Mouse (Mus musculus) midbrain, embryonic 11.5 days (tissue): ENCODE data around the gene Tfr2. TPM values are rescaled to one million over a fixed set of nuclear protein-coding genes. Genes with fewer than 3 reads are reported as not detected.

Experiments
- ATAC-seq: fragments of 200-750 bp; cut with Nextera tagmentation; 2 replicates; pipeline ENCODE4 v1.8.0; 2017; ENCODE audit warnings: moderate TSS enrichment, moderate library complexity; ENCODE audit not compliant: low FRiP score
- DNase-seq: peaks from one replicate; pipeline ENCODE4 v3.0.0; 2015; ENCODE audit warnings: low spot score; ENCODE audit errors: missing footprints
- H3K27ac ChIP-seq: fragments of 300-500 bp; sonication (generic); 2 replicates; pipeline ENCODE4 v1.5.1; 2014; ENCODE audit warnings: low read depth, low read length
- H3K27me3 ChIP-seq: fragments of 300-500 bp; sonication (generic); 2 replicates; pipeline ENCODE4 v1.6.1; 2014; ENCODE audit warnings: mild to moderate bottlenecking, low read length, moderate library complexity, mixed read lengths; ENCODE audit not compliant: control insufficient read depth, insufficient read depth
- H3K36me3 ChIP-seq: fragments of 300-500 bp; sonication (generic); 2 replicates; pipeline ENCODE4 v1.6.1; 2014; ENCODE audit warnings: mild to moderate bottlenecking, low read length, moderate library complexity, mixed read lengths; ENCODE audit not compliant: control insufficient read depth, insufficient read depth
- H3K4me1 ChIP-seq: fragments of 300-500 bp; sonication (generic); 2 replicates; pipeline ENCODE4 v1.6.1; 2014; ENCODE audit warnings: low read length; ENCODE audit not compliant: control insufficient read depth, insufficient read depth
- H3K4me2 ChIP-seq: fragments of 300-500 bp; sonication (generic); 2 replicates; pipeline ENCODE4 v1.6.1; 2014; ENCODE audit warnings: mild to moderate bottlenecking, moderate library complexity
- H3K4me3 ChIP-seq: fragments of 300-500 bp; sonication (generic); 2 replicates; pipeline ENCODE4 v1.5.1; 2014; ENCODE audit warnings: low read depth, low read length
- H3K9ac ChIP-seq: fragments of 300-500 bp; sonication (generic); 2 replicates; pipeline ENCODE4 v1.6.1; 2014; ENCODE audit warnings: low read length
- H3K9me3 ChIP-seq: fragments of 300-500 bp; sonication (generic); 2 replicates; pipeline ENCODE4 v1.6.1; 2016; ENCODE audit warnings: low read length; ENCODE audit not compliant: control insufficient read depth
- WGBS: fragments of 180-500 bp; shearing (Covaris S2); extraction: QIAGEN DNeasy Blood & Tissue Kit; methylation state at CpG from one replicate; pipeline ENCODE4 v1.1.7; 2014; 5-methylcytosine and 5-hydroxymethylcytosine counted together
- polyA plus RNA-seq: library from polyadenylated mRNA; unstranded; fragments of >200 nt; fragmentation: Nextera tagmentation; extraction: Ambion mirVana; gene quantifications from 2 replicates; pipeline ENCODE4 v1.2.1, GENCODE M21; 2014

The Tfr2 gene
- polyA plus RNA-seq, 1 experiment from 2014 or later, result 2.0 TPM

DNA sequence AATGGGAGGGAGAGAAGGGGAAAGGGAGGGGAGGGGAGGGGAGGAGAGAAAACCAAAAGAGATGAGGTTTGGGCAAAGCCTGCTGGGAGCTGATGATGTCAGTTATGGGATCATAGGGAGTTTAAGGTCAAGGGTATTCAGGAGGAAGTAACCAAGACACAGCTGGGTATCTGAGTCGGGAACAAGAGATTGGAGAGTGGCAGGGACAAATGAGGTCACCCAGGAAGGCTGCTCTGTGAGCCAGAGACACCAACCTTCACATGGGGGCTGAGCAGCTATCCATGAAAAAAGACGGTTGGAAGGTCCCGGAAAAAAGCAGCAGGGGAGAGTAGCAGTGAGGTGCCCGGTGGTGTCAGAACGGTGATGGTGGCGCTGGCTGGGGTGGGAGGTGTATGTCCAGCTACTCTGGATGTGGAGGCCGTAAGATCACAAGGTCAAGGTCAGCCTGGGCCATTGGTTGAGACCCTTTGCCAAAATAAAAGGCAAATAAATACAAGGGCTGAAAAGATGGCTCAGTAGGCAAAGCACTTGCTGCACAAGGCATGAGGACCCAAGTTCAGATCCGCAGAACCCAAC lies 1.3 kb upstream of the Tfr2 start:
- Histone ChIP-seq H3K4me2 (no peak overlapping the region), H3K4me3 (no peak overlapping the region), H3K9ac (no peak overlapping the region), H3K27me3 (no peaks in the 10 kb centered on the region), H3K36me3 (no peaks in the 10 kb centered on the region), H3K4me1 (peaks cover 2% of the 10 kb centered on the region; the same call in 1 of the 2 replicates), H3K27ac (no peak overlapping the region), H3K9me3 (no peaks in the 10 kb centered on the region)
- WGBS, result 82% methylated on average over 8 of the region's 8 CpGs
- DNase-seq, result no peak
- no peak for ATAC-seq

GRCm38 (mm10) chr5:137569031-137569430 lies 609 bp upstream of the Tfr2 start:
- DNase-seq (no peak), ATAC-seq (no peak)
- H3K9me3 ChIP-seq, result no peaks in the 10 kb centered on the region
- no peaks in the 10 kb centered on the region for H3K27me3 ChIP-seq
- H3K4me1 ChIP-seq, result peaks cover 2% of the 10 kb centered on the region; the same call in 1 of the 2 replicates
- no peak overlapping the region for H3K4me3 ChIP-seq
- H3K36me3 ChIP-seq, result no peaks in the 10 kb centered on the region
- H3K4me2 ChIP-seq, result no peak overlapping the region
- 70% methylated on average over 12 of the region's 12 CpGs for WGBS
- H3K9ac ChIP-seq, result no peak overlapping the region
- no peak overlapping the region for H3K27ac ChIP-seq

- H3K36me3 ChIP-seq, result no peaks in the 10 kb centered on the region
- no peaks in the 10 kb centered on the region for H3K9me3 ChIP-seq
- H3K4me3 ChIP-seq, result no peak overlapping the region
- DNase-seq (no peak), ATAC-seq (no peak)
- no peak overlapping the region for H3K9ac ChIP-seq
- no peaks in the 10 kb centered on the region for H3K27me3 ChIP-seq
- H3K4me1 ChIP-seq, result peaks cover 7% of the 10 kb centered on the region
- 42% methylated on average over 7 of the region's 7 CpGs for WGBS
- H3K4me2 ChIP-seq, result no peak overlapping the region
- H3K27ac ChIP-seq, result no peak overlapping the region
Measured at GRCm38 (mm10) chr5:137570181-137570580, 541 bp downstream of the Tfr2 start.

- Histone ChIP-seq H3K4me1 (peaks cover 7% of the 10 kb centered on the region), H3K9me3 (no peaks in the 10 kb centered on the region), H3K4me2 (no peak overlapping the region), H3K27me3 (no peaks in the 10 kb centered on the region), H3K27ac (no peak overlapping the region), H3K36me3 (no peaks in the 10 kb centered on the region), H3K9ac (no peak overlapping the region), H3K4me3 (no peak overlapping the region)
- ATAC-seq (no peak), DNase-seq (no peak)
- WGBS, result 78% methylated on average over 17 of the region's 17 CpGs
Measured at GRCm38 (mm10) chr5:137570691-137571586, 1.3 kb downstream of the Tfr2 start.

GRCm38 (mm10) chr5:137574470-137574901 lies 4.8 kb downstream of the Tfr2 start:
- Histone ChIP-seq H3K27me3 (no peaks in the 10 kb centered on the region), H3K4me3 (peak overlapping the region; percentile 14), H3K27ac (no peak overlapping the region), H3K36me3 (no peaks in the 10 kb centered on the region), H3K9ac (peak overlapping the region; percentile 50), H3K4me1 (peaks cover 7% of the 10 kb centered on the region), H3K9me3 (no peaks in the 10 kb centered on the region), H3K4me2 (peak overlapping the region; percentile 48)
- DNase-seq, result peak; percentile 92
- WGBS, result 7% methylated on average over 27 of the region's 27 CpGs
- ATAC-seq, result peak; percentile 59

GRCm38 (mm10) chr5:137580246-137580645 lies 10.6 kb downstream of the Tfr2 start:
- no peak overlapping the region for H3K27ac ChIP-seq
- DNase-seq (no peak), ATAC-seq (no peak)
- H3K36me3 ChIP-seq, result no peaks in the 10 kb centered on the region
- H3K9ac ChIP-seq, result no peak overlapping the region
- no peaks in the 10 kb centered on the region for H3K4me1 ChIP-seq
- H3K4me2 ChIP-seq, result no peak overlapping the region
- WGBS, result 81% methylated on average over 6 of the region's 6 CpGs
- H3K27me3 ChIP-seq, result peaks cover 2% of the 10 kb centered on the region; the same call in 1 of the 2 replicates
- no peak overlapping the region for H3K4me3 ChIP-seq
- H3K9me3 ChIP-seq, result no peaks in the 10 kb centered on the region

DNA sequence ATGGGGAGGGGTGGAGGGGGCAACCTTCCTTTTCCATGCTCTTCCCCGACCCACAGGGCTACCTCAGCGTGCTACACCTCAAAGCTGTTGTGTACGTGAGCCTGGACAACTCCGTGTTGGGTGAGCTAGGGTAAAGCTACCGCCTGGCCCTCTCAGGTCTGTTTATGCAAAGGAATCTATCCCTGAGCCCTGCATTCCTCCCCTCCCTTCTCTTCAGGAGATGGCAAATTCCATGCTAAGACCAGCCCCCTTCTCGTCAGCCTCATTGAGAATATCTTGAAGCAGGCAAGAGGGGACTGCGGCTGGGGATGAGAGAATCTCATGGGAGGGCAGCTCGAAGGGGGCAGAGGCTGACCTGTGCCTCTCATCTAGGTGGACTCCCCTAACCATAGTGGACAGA lies 13.1 kb downstream of the Tfr2 start:
- Histone ChIP-seq H3K9me3 (no peaks in the 10 kb centered on the region), H3K27ac (no peak overlapping the region), H3K9ac (no peak overlapping the region), H3K36me3 (no peaks in the 10 kb centered on the region), H3K4me2 (no peak overlapping the region), H3K4me3 (no peak overlapping the region), H3K27me3 (peaks cover 2% of the 10 kb centered on the region; the same call in 1 of the 2 replicates), H3K4me1 (no peaks in the 10 kb centered on the region)
- WGBS, result 41% methylated on average over 8 of the region's 8 CpGs
- DNase-seq (no peak), ATAC-seq (0 out of 2 replicates have a peak, but pooled peaks have one; percentile 33)

- ATAC-seq (peak; percentile 72), DNase-seq (peak; percentile 93)
- 10% methylated on average over 27 of the region's 27 CpGs for WGBS
- H3K36me3 ChIP-seq, result no peaks in the 10 kb centered on the region
- H3K9ac ChIP-seq, result peak overlapping the region; percentile 49; the same call in 1 of the 2 replicates
- peak overlapping the region; percentile 24 for H3K4me3 ChIP-seq
- H3K27ac ChIP-seq, result no peak overlapping the region
- H3K4me2 ChIP-seq, result peak overlapping the region; percentile 45
- H3K27me3 ChIP-seq, result peaks cover 2% of the 10 kb centered on the region; the same call in 1 of the 2 replicates
- H3K4me1 ChIP-seq, result no peaks in the 10 kb centered on the region
- H3K9me3 ChIP-seq, result no peaks in the 10 kb centered on the region; the same call in 1 of the 2 replicates
Measured at GRCm38 (mm10) chr5:137583670-137584169, 14.1 kb downstream of the Tfr2 start.

DNA sequence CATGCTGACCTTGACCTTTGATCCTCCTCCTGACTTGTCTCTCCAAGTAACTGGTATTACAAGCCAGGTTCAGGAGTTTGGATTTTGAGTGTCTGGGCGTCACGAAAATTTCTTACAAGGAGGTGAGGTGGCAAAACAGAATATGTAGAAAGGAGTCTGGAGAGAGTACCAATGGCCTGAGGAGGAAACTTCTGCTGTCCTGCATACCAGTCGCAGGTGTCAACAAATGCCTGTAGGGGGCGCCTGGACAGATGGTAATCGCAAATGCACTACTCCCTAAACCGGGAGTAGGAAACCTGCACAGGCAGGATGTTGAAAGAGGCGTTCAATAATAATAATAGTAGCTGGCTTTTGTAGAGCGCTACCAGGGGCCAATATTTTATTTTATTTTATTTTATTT lies 15.3 kb downstream of the Tfr2 start:
- WGBS, result 33% methylated on average over 8 of the region's 8 CpGs
- no peak for ATAC-seq
- Histone ChIP-seq H3K27ac (no peak overlapping the region), H3K27me3 (peaks cover 2% of the 10 kb centered on the region; the same call in 1 of the 2 replicates), H3K9me3 (no peaks in the 10 kb centered on the region; the same call in 1 of the 2 replicates), H3K4me1 (no peaks in the 10 kb centered on the region), H3K4me2 (no peak overlapping the region), H3K4me3 (no peak overlapping the region), H3K36me3 (no peaks in the 10 kb centered on the region), H3K9ac (no peak overlapping the region)
- peak; percentile 86 for DNase-seq
